Mouse (Mus musculus) erythroblast, embryonic 14.5 days (primary cell): Measurements from ENCODE around the gene Dcaf7.

Experiments
- GATA1 ChIP-seq: IDR thresholded peaks from 2 replicates; pipeline ENCODE4 v1.6.1; 2012; ENCODE audit warnings: low read length, inconsistent platforms, mixed read lengths
- TAL1 ChIP-seq: IDR thresholded peaks from 3 replicates; pipeline ENCODE4 v1.6.1; 2012; ENCODE audit warnings: low read length, inconsistent platforms, mixed read lengths

- TF ChIP-seq TAL1 (no peak), GATA1 (no peak)
Measured at GRCm38 (mm10) chr11:106073774-106074173, 37.1 kb downstream of the Dcaf7 start.
